Mouse (Mus musculus) urinary bladder, adult 2 months (tissue): ENCODE data around the gene Rpl32. TPM values are rescaled to one million over a fixed set of nuclear protein-coding genes. Genes with fewer than 3 reads are reported as not detected.
A peak's percentile ranks its signal among the peaks of the same experiment; 100 is the strongest.
"Not testable (repeated sequence)": the region's sequence is repeated elsewhere in the genome, so short reads cannot be mapped to it uniquely, and the experiment has no call there.

Experiments used
- DNase-seq: peaks from one replicate; pipeline ENCODE4 v3.0.0; 2022; ENCODE audit warnings: low spot score
- polyA plus RNA-seq: library from polyadenylated mRNA; depleted of rRNA; stranded (reverse); fragments of >200 nt; gene quantifications from 2 replicates; pipeline ENCODE4 v1.2.3, GENCODE M21; 2012; rRNA removed

Gene Rpl32
- polyA plus RNA-seq = 2,458 and 3,073 TPM in 2 replicates

DNA sequence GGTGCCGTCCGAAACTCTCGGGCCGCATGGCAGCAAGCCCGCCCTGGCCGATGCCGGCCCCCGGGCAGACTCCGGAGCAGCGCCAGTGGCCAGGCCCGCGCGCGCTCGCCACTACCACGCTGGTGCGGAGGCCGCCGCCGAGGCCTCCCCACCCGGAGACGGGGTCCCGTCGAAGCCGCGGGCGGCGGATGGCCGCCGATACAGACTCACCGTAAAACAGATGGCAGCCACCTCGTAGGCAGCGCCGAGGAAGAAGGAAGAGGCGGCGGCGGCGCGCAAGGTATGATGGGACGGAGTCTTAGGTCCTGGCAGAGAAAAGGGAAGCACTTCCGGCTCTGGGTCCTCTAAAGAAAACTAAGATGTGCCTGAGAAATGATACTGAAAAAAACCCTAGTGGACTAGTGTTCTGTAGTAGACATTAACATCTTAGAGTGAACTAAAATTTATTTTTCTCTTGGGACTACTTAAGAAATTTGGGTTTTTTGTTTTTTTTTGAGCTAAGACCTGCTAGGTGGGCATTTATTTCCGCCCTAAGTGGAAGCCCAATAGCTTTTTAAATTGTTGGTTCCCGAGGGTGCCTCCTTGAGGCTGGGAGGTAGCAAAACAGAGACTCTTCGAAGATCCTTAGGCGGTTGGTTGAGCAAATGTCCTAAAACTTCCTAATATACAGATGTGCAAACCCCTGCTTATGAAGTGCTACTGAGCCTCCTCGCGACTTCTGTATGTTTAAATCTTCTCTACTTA, at the start of gene Rpl32:
Gene Rpl32, minus strand, starts transcription at position 260 of the 744 bp plus-strand sequence.
- peak; percentile 85 for DNase-seq

DNA sequence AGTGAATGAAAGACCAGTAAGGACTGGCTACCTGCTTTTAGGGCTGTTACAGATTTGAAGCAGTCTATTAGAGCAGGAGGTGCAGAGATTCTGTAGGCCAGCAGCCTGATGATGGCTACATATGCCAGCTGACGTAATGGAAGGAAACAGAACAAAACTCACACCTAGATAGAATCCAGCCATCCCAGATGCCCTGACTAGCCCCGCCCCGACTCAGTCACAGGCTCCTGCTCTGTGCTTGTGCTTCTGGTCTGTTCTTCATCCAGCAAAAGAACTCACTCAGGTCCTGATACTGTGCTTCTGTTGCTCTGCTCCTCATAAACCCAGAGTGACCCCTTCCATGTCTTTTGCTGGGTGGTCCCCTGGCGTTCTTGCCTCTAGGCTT, 47.8 kb upstream of the Rpl32 start:
- no peak for DNase-seq

DNA sequence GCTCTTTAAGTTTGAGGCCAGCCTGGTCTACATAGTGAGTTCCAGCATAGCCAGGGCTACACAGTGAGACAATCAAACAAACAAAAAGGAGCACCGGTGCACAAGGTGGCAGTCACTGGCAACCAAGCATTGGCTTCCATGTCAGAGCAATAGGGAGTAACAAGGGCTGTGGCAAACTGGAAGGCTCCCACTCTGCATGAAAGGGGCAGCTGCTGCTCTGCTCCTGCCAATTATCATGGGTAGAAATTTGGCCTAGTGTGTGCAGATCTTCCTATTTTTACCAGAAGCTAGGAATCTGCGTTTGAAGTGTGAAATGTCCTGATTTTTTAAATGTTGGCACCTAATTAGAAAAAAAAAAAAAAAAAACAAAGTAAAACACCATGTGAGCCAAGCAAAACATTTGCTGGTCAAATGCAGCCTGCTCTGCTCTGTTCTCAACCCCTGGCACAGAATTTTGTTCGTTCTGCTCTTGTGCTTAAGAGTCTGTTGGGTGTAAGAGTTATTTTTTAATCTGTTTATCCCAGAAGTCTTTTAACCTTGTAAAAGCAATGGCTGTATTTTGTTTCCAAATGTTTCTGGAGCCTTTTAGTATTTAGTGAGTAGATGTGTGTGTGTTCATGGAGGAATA, 47.3 kb upstream of the Rpl32 start:
- no peak for DNase-seq

DNA sequence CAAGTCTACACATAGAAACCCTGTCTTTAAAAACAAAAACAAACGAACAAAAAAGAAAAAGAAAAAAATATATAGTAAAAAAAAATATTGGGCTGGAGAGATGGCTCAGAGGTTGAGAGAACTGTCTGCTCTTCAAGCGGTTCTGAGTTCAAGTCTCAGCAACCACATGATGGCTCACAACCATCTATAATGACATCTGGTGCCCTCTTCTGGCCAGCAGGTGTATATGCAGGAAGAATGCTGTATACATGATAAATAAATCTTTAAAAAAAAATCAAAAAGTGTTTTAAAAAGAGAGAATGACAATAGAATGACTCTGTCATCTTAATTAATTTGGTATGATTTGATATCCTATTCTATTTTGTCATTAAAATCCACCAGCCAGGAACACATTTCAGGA, 45.9 kb upstream of the Rpl32 start:
- no peak for DNase-seq

GRCm38 (mm10) chr6:115853985-115854384, 45.4 kb upstream of the Rpl32 start:
- no peak for DNase-seq

- peak; percentile 83 for DNase-seq
Observed at GRCm38 (mm10) chr6:115853091-115853813, 44.7 kb upstream of the Rpl32 start, which contains the start of the genes Mbd4 and Ift122. Gene Mbd4 (minus strand): TSS chr6:115853371. Gene Ift122 (plus strand): TSS chr6:115853470.

DNA sequence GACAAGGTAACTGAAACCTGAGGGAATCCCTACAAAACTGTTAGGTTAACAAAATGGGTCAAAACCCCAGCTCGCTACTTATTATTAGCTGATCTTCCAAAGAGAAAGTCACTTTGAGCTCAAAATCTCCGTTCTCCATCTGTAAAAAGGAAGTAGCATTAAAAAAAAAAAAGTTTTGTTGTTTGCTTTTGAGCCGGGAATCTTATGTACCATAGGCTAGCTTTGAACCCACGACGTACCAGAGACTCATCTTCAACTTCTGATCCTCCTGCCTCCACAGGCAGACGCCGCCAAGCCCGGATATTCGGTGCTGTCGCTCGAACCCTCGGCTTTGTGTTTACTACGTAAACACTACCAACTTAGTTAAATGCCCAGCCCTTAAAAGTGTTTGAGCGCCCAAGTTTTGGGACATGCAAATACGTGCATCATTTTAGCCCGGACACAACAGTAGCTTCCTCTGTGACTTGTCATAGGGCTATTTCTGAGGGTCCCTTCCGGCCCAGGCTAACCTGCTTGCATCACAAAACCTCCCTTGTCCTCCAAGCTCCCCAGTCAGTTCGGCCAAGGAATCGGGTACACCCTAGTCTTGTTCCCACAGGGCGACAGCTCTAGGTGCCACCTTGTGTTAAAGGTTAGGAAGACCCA, 44.0 kb upstream of the Rpl32 start:
- DNase-seq = no peak

- no peak for DNase-seq
Observed at GRCm38 (mm10) chr6:115848598-115849304, 40.2 kb upstream of the Rpl32 start.

DNA sequence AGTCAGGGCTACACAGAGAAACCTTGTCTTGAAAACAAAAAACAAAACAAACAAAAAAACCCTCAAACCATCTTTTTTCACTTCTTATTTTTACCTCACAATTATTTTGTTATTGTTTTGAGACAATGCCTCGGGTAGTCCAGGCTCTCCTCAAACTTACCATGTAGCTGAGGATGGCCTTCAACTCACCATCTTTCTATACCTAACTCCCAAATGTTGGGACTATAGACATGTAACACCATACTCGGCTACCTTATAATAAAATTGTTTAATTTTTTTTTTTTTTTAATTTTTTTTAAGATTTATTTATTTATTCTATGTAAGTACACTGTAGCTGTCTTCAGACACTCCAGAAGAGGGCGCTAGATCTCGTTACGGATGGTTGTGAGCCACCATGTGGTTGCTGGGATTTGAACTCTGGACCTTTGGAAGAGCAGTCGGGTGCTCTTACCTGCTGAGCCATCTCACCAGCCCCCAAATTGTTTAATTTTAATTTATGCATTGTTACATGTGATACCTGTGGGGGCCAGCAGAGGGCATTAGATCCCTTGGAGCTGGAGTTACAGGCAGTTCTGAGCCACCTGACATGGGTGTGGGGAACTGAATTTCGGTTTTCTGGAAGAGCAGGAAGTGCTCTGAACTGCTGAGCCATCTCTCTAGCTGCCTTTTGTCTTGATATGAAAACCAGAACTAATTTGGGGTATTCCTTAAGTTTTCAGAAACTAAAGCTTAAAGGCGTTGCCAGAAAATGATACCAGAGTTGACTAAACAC, 38.3 kb upstream of the Rpl32 start:
- DNase-seq = no peak

GRCm38 (mm10) chr6:115845006-115845405, 36.5 kb upstream of the Rpl32 start:
- DNase-seq = no peak

GRCm38 (mm10) chr6:115838745-115839144, 30.2 kb upstream of the Rpl32 start:
- DNase-seq = no peak

- no peak for DNase-seq
Observed at GRCm38 (mm10) chr6:115838161-115838597, 29.6 kb upstream of the Rpl32 start, which contains the start of gene Efcab12. Gene Efcab12 (minus strand): TSS chr6:115838412.

- no peak for DNase-seq
Observed at GRCm38 (mm10) chr6:115833861-115834260, 25.3 kb upstream of the Rpl32 start.

GRCm38 (mm10) chr6:115832152-115832850, 23.8 kb upstream of the Rpl32 start:
- no peak for DNase-seq

GRCm38 (mm10) chr6:115830779-115831601, 22.4 kb upstream of the Rpl32 start:
- DNase-seq = no peak

DNA sequence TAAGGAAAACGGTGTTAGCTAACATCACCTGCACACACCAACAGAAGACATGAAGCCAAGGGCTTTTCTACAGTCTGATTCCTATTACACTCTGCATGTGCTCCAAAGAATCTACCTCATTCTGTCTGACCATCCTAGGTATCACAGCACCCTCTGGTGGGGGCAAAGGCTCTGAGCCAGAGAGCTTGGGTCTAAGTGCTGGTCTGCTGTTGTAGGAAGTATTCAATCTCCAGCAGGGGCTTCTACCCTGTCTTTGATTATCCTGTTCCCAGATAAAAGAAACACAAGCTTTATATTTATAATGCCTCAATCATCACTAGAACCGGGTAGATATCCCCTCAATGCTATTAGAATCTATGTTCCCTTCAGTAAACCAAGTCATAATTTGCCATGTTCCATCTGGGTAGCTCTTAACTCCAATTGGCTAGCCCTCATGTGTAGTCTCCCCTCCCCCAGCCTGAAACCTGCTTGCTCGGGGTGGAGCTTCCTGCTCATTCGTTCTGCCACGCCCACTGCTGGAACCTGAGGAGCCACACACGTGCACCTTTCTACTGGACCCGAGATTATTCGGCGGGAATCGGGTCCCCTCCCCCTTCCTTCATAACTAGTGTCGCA, 15.4 kb upstream of the Rpl32 start:
- DNase-seq = not testable (repeated sequence)

DNA sequence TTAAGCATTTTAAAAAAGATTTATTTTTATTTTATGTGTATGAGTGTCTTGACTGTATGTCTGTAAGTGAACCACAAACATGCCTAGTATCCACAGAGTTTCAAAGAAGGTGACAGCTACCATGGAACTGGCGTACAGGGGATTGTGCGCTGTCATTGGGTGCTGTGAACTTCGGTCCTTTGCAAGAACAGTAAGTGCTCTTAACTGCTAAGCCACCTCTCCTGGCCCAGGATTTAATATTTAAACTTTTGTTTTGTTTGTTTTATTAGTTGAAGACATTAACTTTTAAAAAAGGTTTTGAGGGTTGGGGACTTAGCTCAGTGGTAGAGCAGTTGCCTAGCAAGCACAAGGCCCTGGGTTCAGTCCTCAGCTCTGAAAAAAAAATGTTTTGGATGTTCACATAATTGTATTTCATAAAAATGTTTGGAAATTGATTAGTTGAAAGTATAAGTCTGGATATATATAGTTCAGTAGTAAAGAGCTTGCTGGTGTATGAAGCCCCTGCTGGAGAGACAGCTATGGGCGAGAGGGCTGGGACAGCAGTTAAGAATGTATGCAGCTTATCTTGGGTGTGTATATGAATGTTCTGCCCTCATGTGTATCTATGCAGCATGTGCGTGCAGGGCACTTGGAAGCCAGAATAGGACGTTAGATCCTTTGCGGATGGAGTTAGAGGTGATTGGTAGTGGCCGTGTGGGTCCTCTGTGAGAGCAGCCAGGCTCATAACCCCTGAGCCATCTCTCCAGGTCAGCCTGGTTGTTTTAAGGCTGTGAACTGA, 12.9 kb upstream of the Rpl32 start:
- DNase-seq = no peak

GRCm38 (mm10) chr6:115818129-115818528, 9.6 kb upstream of the Rpl32 start:
- no peak for DNase-seq
